In the genomic region with DNA sequence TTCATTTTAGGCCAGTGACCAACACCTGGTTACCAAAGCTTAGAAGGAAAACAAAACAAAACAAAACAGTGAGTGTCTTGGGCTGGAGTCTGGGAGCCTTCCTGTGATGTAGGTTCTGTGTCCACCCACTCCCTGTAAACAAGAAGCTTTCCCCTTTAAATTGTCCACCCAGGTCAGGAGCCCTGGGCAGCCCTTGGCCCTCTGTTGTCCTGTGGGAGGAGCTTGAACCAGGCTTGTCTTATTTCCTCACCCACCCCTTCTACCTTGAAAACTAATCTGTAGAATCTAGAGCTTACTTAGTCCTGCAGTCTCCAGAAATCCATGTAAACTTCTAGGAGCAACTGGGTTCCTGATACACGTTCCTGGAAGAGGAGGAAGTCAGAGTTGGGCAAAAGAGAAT, we compare ENCODE assay signal across 17 mouse cellular contexts. TPM values are rescaled to one million over a fixed set of nuclear protein-coding genes. Genes with fewer than 3 reads are reported as not detected.
"Had no signal": no experiment of that assay in that cellular context is flagged by ENCODE, and none has a peak within 500 bp of the region (broad histone marks: within the 10 kb centered on the region; RNA-seq: fewer than 3 reads in every experiment).

No protein-coding gene starts in this region.

- H3K27ac ChIP-seq: limb, embryonic 13.5 days; liver, embryonic 14.5 days; midbrain, embryonic 12.5 days had no signal

- H3K4me2 ChIP-seq: limb, embryonic 13.5 days; midbrain, embryonic 12.5 days had no signal

- H3K36me3 ChIP-seq: limb, embryonic 13.5 days; midbrain, embryonic 12.5 days had no signal

- H3K4me3 ChIP-seq: limb, embryonic 13.5 days; midbrain, embryonic 12.5 days had no signal

- ATAC-seq: midbrain, embryonic 16.5 days had no signal

- H3K9ac ChIP-seq: limb, embryonic 13.5 days; liver, embryonic 14.5 days; midbrain, embryonic 12.5 days had no signal

- DNase-seq: kidney, postnatal 25 days; layer of hippocampus, adult 9-11 months; left cerebral cortex, postnatal 4 days; lung, adult 18-20 months; right cerebral cortex, adult 18-20 months; right cerebral cortex, postnatal 25 days; thymus, postnatal 36 days had no signal

- H3K9me3 ChIP-seq: limb, embryonic 13.5 days; midbrain, embryonic 12.5 days had no signal

RNA-seq across cellular contexts. Expression of a gene that starts 7.3 kb away (rescaled TPM):
- total RNA-seq: liver, adult 2 months; megakaryocyte-erythroid progenitor cell, adult 5-6 weeks had no signal
- polyA plus RNA-seq: kidney, embryonic 16.5 days; limb, embryonic 13.5 days; liver, adult 2 months; liver, embryonic 14.5 days; lung, embryonic 16.5 days; stomach, embryonic 16.5 days; thymus, postnatal 0 days had no signal

RNA-seq across cellular contexts. Expression of a gene that starts 26.0 kb away (rescaled TPM):
- total RNA-seq: megakaryocyte-erythroid progenitor cell, adult 5-6 weeks had no signal
